Mouse (Mus musculus) embryonic fibroblast, embryonic 13.5 days (primary cell): ENCODE results near the gene Gm21915.

Source experiments
- CTCF ChIP-seq: IDR thresholded peaks from 2 replicates; pipeline ENCODE4 v1.5.1; 2011; ENCODE audit warnings: mild to moderate bottlenecking, control low read depth, low read length, moderate library complexity, borderline replicate concordance; ENCODE audit not compliant: insufficient read depth
- POLR2A ChIP-seq: IDR thresholded peaks from 2 replicates; pipeline ENCODE4 v1.6.1; 2011; ENCODE audit warnings: low read depth, mild to moderate bottlenecking, control low read depth, low read length, moderate library complexity

DNA sequence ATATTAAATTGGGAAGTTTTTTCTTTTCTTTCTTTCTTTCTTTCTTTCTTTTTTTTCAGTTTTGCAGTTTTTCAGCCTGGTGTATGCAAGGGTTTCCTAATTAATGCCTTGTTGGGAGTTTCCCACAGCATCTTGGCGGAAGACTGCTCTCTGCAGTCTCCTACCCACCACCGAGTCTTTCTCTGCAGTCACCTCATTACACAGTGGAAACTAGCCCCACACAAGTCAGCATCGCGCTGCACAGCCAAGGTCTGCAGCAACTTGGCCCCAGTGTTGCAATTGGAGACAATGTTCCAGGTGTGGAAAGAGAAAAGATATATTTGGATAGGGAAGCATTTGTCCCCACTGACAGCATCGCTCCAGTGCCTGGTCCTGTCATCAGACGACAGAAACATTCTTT lies 20.4 kb upstream of the Gm21915 start:
- TF ChIP-seq CTCF (no peak), POLR2A (no peak)
